Mouse (Mus musculus) MEL (cell line): ENCODE measurements at regions not wholly inside any gene's neighbourhood (a gene's known extent, or its start where the extent isn't known, plus 50 kb on each side); places are given as distances from the start of the nearest gene placed in this dataset.
"Not testable (repeated sequence)": the region's sequence is repeated elsewhere in the genome, so short reads cannot be mapped to it uniquely, and the experiment has no call there.

ENCODE experiments used
- DNase-seq: peaks from one replicate; pipeline ENCODE4 v3.0.0; 2011; ENCODE audit warnings: low read depth, low spot score
- H3K27ac ChIP-seq: 2 replicates; pipeline ENCODE4 v1.5.1; 2012; ENCODE audit warnings: low read depth, mild to moderate bottlenecking, control low read depth, low read length, moderate library complexity; ENCODE audit not compliant: control insufficient read depth
- H3K27me3 ChIP-seq, 2 experiments: fragments of 150-350 bp in 1 of 2; sonication (generic) in 1 of 2; 2 replicates each; pipeline ENCODE4 v1.6.1; 2012; ENCODE audit warnings: low read length in 2 of 2, mild to moderate bottlenecking in 2 of 2, improper control_type of control experiment in 1 of 2, moderate library complexity in 1 of 2; ENCODE audit not compliant: insufficient read depth in 2 of 2, control insufficient read depth in 1 of 2
- H3K36me3 ChIP-seq, 2 experiments: 2 replicates each; pipeline ENCODE4 v1.6.1; 2012 to 2014; ENCODE audit warnings: low read length in 2 of 2, improper control_type of control experiment in 1 of 2, inconsistent platforms in 1 of 2, mild to moderate bottlenecking in 1 of 2; ENCODE audit not compliant: insufficient read depth in 2 of 2, control insufficient read depth in 1 of 2
- H3K4me1 ChIP-seq, 2 experiments: fragments of 150-350 bp in 1 of 2; sonication (generic) in 1 of 2; 2 replicates each; pipeline ENCODE4 v1.6.1; 2012; ENCODE audit warnings: low read length in 2 of 2, improper control_type of control experiment in 1 of 2, mild to moderate bottlenecking in 1 of 2; ENCODE audit not compliant: insufficient read depth in 2 of 2, control insufficient read depth in 1 of 2
- H3K4me3 ChIP-seq, 2 experiments: fragments of 150-350 bp in 1 of 2; sonication (generic) in 1 of 2; 2 replicates each; pipeline ENCODE4 v1.5.1; 2012; ENCODE audit warnings: low read depth in 2 of 2, low read length in 2 of 2, mild to moderate bottlenecking in 2 of 2, moderate library complexity in 2 of 2, control low read depth in 1 of 2, improper control_type of control experiment in 1 of 2; ENCODE audit not compliant: control insufficient read depth in 1 of 2, insufficient read depth in 1 of 2
- H3K79me2 ChIP-seq: 2 replicates; pipeline ENCODE4 v1.6.1; 2012; ENCODE audit warnings: mild to moderate bottlenecking, low read length, moderate library complexity; ENCODE audit not compliant: control insufficient read depth, poor library complexity, insufficient read depth
- H3K9ac ChIP-seq: 2 replicates; pipeline ENCODE4 v1.6.1; 2012; ENCODE audit warnings: low read depth, mild to moderate bottlenecking, control low read depth, low read length, moderate library complexity; ENCODE audit not compliant: control insufficient read depth, poor library complexity, severe bottlenecking
- H3K9me3 ChIP-seq: fragments of 150-350 bp; sonication (generic); replicated peaks from 2 replicates; pipeline ENCODE4 v1.6.1; 2012; ENCODE audit warnings: mild to moderate bottlenecking, low read length, improper control_type of control experiment, moderate library complexity; ENCODE audit not compliant: insufficient read depth
- CHD1 ChIP-seq: IDR thresholded peaks from 2 replicates; pipeline ENCODE4 v1.6.1; 2012; ENCODE audit warnings: low read depth, mild to moderate bottlenecking, inconsistent platforms, low read length, improper control_type of control experiment
- CTCF ChIP-seq, 3 experiments: IDR thresholded peaks in 2 of 3; conservative IDR thresholded peaks in 1 of 3; 2 replicates each; pipeline ENCODE4 v1.5.1; 2011 to 2012; ENCODE audit warnings: low read length in 3 of 3, low read depth in 2 of 3, mild to moderate bottlenecking in 2 of 3, improper control_type of control experiment in 1 of 3, inconsistent platforms in 1 of 3, mixed read lengths in 1 of 3, moderate library complexity in 1 of 3; ENCODE audit not compliant: control insufficient read depth in 1 of 3, insufficient read depth in 1 of 3, poor library complexity in 1 of 3, severe bottlenecking in 1 of 3
- ETS1 ChIP-seq: IDR thresholded peaks from 2 replicates; pipeline ENCODE4 v1.6.1; 2012; ENCODE audit warnings: low read depth, mild to moderate bottlenecking, inconsistent platforms, low read length, improper control_type of control experiment, moderate library complexity
- HCFC1 ChIP-seq: IDR thresholded peaks from 2 replicates; pipeline ENCODE4 v1.6.1; 2012; ENCODE audit warnings: low read depth, mild to moderate bottlenecking, inconsistent platforms, low read length, improper control_type of control experiment, moderate library complexity
- KAT2A ChIP-seq: conservative IDR thresholded peaks from 2 replicates; pipeline ENCODE4 v1.6.1; 2012; ENCODE audit warnings: low read depth, low read length, improper control_type of control experiment, inconsistent platforms
- MAFK ChIP-seq: IDR thresholded peaks from 2 replicates; pipeline ENCODE4 v1.6.1; 2011; ENCODE audit warnings: low read depth, mild to moderate bottlenecking, low read length, improper control_type of control experiment, borderline replicate concordance
- MAX ChIP-seq: IDR thresholded peaks from 2 replicates; pipeline ENCODE4 v1.6.1; 2011; ENCODE audit warnings: low read length, improper control_type of control experiment
- MAZ ChIP-seq: IDR thresholded peaks from 2 replicates; pipeline ENCODE4 v1.6.1; 2012; ENCODE audit warnings: low read depth, mild to moderate bottlenecking, inconsistent platforms, low read length, improper control_type of control experiment
- MEF2A ChIP-seq: IDR thresholded peaks from 2 replicates; pipeline ENCODE4 v1.6.1; 2014; ENCODE audit warnings: low read depth, mild to moderate bottlenecking, inconsistent platforms, low read length, improper control_type of control experiment; ENCODE audit not compliant: poor library complexity, insufficient replicate concordance, severe bottlenecking; ENCODE audit errors: extremely low read depth
- MYB ChIP-seq: IDR thresholded peaks from 2 replicates; pipeline ENCODE4 v1.6.1; 2011; ENCODE audit warnings: mild to moderate bottlenecking, low read depth, low read length, improper control_type of control experiment
- MYC ChIP-seq: IDR thresholded peaks from 2 replicates; pipeline ENCODE4 v1.6.1; 2011; ENCODE audit warnings: low read depth, mild to moderate bottlenecking, low read length, improper control_type of control experiment, moderate library complexity
- NELFE ChIP-seq: IDR thresholded peaks from 2 replicates; pipeline ENCODE4 v1.6.1; 2011; ENCODE audit warnings: low read depth, low read length, improper control_type of control experiment
- POLR2A ChIP-seq, 2 experiments: IDR thresholded peaks; 2 replicates each; pipeline ENCODE4 v1.6.1; 2011 to 2012; ENCODE audit warnings: low read length in 2 of 2, mild to moderate bottlenecking in 2 of 2, control low read depth in 1 of 2, improper control_type of control experiment in 1 of 2, low read depth in 1 of 2, moderate library complexity in 1 of 2; ENCODE audit not compliant: control insufficient read depth in 1 of 2, insufficient read depth in 1 of 2, poor library complexity in 1 of 2
- POLR2AphosphoS2 ChIP-seq: IDR thresholded peaks from 2 replicates; pipeline ENCODE4 v1.6.1; 2011; ENCODE audit warnings: low read length, improper control_type of control experiment
- POLR2AphosphoS5 ChIP-seq: IDR thresholded peaks from 2 replicates; pipeline ENCODE4 v1.6.1; 2012; ENCODE audit warnings: low read depth, borderline replicate concordance, mild to moderate bottlenecking, inconsistent platforms, low read length, moderate library complexity, mixed read lengths
- RAD21 ChIP-seq: IDR thresholded peaks from 2 replicates; pipeline ENCODE4 v1.6.1; 2011; ENCODE audit warnings: mild to moderate bottlenecking, low read depth, low read length, improper control_type of control experiment
- TAL1 ChIP-seq: IDR thresholded peaks from 2 replicates; pipeline ENCODE4 v1.6.1; 2012; ENCODE audit warnings: mild to moderate bottlenecking, inconsistent platforms, low read length, moderate library complexity, mixed read lengths
- USF2 ChIP-seq, 2 experiments: IDR thresholded peaks; 2 replicates each; pipeline ENCODE4 v1.6.1; 2011 to 2012; ENCODE audit warnings: improper control_type of control experiment in 2 of 2, low read length in 2 of 2, borderline replicate concordance in 1 of 2, inconsistent platforms in 1 of 2, low read depth in 1 of 2, mild to moderate bottlenecking in 1 of 2; ENCODE audit not compliant: insufficient read depth in 1 of 2
- ZC3H11A ChIP-seq: IDR thresholded peaks from 2 replicates; pipeline ENCODE4 v1.6.1; 2012; ENCODE audit warnings: low read depth, mild to moderate bottlenecking, inconsistent platforms, low read length, improper control_type of control experiment
- ZKSCAN1 ChIP-seq: IDR thresholded peaks from 2 replicates; pipeline ENCODE4 v1.6.1; 2012; ENCODE audit warnings: low read depth, mild to moderate bottlenecking, inconsistent platforms, low read length, improper control_type of control experiment, moderate library complexity

- H3K9ac ChIP-seq, result no peak overlapping the region
- H3K27ac ChIP-seq, result no peak overlapping the region
- no peak for TF ChIP-seq ETS1
- TF ChIP-seq TAL1, result no peak
- TF ChIP-seq POLR2AphosphoS2, result no peak
- no peak for TF ChIP-seq MAX
- TF ChIP-seq USF2 (IDR thresholded peaks at IDR 0.05; ENCODE audit: borderline replicate concordance in 1 of 2, insufficient read depth in 1 of 2, low read depth in 1 of 2, low read length in 2 of 2), result no peak
- TF ChIP-seq ZC3H11A, result no peak
- no peak for TF ChIP-seq MAFK
- TF ChIP-seq HCFC1, result no peak
- TF ChIP-seq MYC, result no peak
- TF ChIP-seq POLR2AphosphoS5, result no peak
- no peak for TF ChIP-seq POLR2A (IDR thresholded peaks at IDR 0.05; ENCODE audit: control insufficient read depth in 1 of 2, insufficient read depth in 1 of 2, low read depth in 1 of 2, low read length in 2 of 2, poor library complexity in 1 of 2)
- no peak for TF ChIP-seq RAD21
- TF ChIP-seq MAZ, result no peak
- TF ChIP-seq ZKSCAN1, result no peak
- no peak for TF ChIP-seq CHD1
- TF ChIP-seq KAT2A, result no peak
- TF ChIP-seq NELFE, result no peak
- TF ChIP-seq CTCF (IDR thresholded peaks at IDR 0.05 in 2 of 3, conservative IDR thresholded peaks at IDR 0.05 in 1 of 3; ENCODE audit: control insufficient read depth in 1 of 3, insufficient read depth in 1 of 3, low read depth in 2 of 3, low read length in 3 of 3, poor library complexity in 1 of 3, severe bottlenecking in 1 of 3), result no peak
- no peak for TF ChIP-seq MYB
- TF ChIP-seq MEF2A, result no peak
- TF ChIP-seq, all 39 proteins: peak for 0
- no peaks in the 10 kb centered on the region for H3K4me1 ChIP-seq
- no peaks in the 10 kb centered on the region for H3K79me2 ChIP-seq
- no peaks in the 10 kb centered on the region for H3K36me3 ChIP-seq
- no peak overlapping the region for H3K4me3 ChIP-seq
- H3K9me3 ChIP-seq, result no peaks in the 10 kb centered on the region
- no peaks in the 10 kb centered on the region for H3K27me3 ChIP-seq
- peak; percentile 92 for DNase-seq
Observed at GRCm38 (mm10) chr13:3374796-3375195, 163.1 kb upstream of the Gdi2 start.

- not testable (repeated sequence) for H3K9me3 ChIP-seq, H3K27me3 ChIP-seq, H3K9ac ChIP-seq, H3K27ac ChIP-seq, H3K4me1 ChIP-seq, H3K36me3 ChIP-seq, H3K79me2 ChIP-seq, H3K4me3 ChIP-seq
- peak; percentile 82 for DNase-seq
Observed at GRCm38 (mm10) chr13:3377801-3378200, 160.1 kb upstream of the Gdi2 start.
